Mouse (Mus musculus): Measurements from ENCODE around the gene Mgst3.

GRCm38 (mm10) chr1:167350597-167351415 is 42.8 kb downstream of the Mgst3 start:
- no peak for TF ChIP-seq POLR2A (IDR thresholded peaks at IDR 0.05; ENCODE audit: low read depth, low read length)
- TF ChIP-seq CTCF (conservative IDR thresholded peaks at IDR 0.05; ENCODE audit: insufficient read depth, insufficient read length, low read depth, low read length), result no peak

All from kidney, adult 2 months (tissue).